Mouse (Mus musculus): ENCODE measurements around the gene Lpar3. TPM values are rescaled to one million over a fixed set of nuclear protein-coding genes. Genes with fewer than 3 reads are reported as not detected.

Gene Lpar3
- polyA plus RNA-seq, 1 experiment, result 0.01 TPM

DNA sequence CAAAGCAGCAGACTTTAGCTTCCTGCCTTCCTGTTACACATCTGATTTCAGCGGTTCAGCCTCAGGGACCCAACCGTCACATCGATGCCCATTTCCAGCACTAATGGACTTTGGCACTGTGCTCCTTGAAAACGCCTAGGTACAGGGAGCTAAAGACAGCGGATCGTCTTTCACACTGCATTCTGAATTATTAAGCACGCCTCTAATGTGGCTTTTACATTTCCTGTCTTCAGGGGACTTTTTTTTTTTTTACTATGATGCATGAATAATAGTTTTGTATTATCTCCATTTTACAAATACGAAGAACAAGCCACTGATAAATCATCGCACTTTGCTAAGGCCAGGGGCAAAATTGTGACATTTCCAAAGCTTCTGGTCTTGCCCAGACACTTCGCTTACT is 34.7 kb upstream of the Lpar3 start:
- no peak for TF ChIP-seq GATA1 (IDR thresholded peaks at IDR 0.05; ENCODE audit: low read length)
- TF ChIP-seq TAL1 (IDR thresholded peaks at IDR 0.05; ENCODE audit: low read length), result no peak
- Histone ChIP-seq H3K36me3 (ENCODE audit: control insufficient read depth) (no peaks in the 10 kb centered on the region; the same call in 1 of the 2 replicates), H3K4me1 (ENCODE audit: control insufficient read depth) (no peaks in the 10 kb centered on the region), H3K27me3 (ENCODE audit: control insufficient read depth) (no peaks in the 10 kb centered on the region), H3K4me3 (replicated peaks) (no peak overlapping the region), H3K9me3 (ENCODE audit: control insufficient read depth, low read length) (no peaks in the 10 kb centered on the region)

DNA sequence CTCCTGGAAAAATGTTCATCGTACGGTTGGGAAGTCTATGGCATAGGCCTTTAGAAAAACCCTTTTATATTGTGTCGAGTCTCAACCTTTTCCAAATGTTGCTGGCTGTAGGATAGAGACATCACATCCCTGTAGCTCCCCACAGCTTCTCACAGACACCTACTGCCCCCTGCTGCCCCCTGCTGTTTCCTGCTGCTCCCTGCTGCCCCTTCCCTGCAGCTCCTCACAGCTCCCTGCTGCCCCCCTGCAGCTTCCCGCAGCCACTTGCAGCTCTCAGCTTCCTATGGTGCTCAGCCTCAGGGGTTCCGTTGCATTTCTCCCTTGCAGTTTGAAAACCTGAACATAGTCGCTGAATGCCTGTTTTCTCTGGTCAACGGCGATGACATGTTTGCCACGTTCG is 30.8 kb upstream of the Lpar3 start:
- TF ChIP-seq GATA1 (IDR thresholded peaks at IDR 0.05; ENCODE audit: low read length), result no peak
- no peak for TF ChIP-seq TAL1 (IDR thresholded peaks at IDR 0.05; ENCODE audit: low read length)
- no peak overlapping the region for H3K4me3 ChIP-seq (replicated peaks)
- H3K4me1 ChIP-seq (ENCODE audit: control insufficient read depth), result no peaks in the 10 kb centered on the region
- no peaks in the 10 kb centered on the region; the same call in 1 of the 2 replicates for H3K36me3 ChIP-seq (ENCODE audit: control insufficient read depth)
- no peaks in the 10 kb centered on the region for H3K9me3 ChIP-seq (ENCODE audit: control insufficient read depth, low read length)
- H3K27me3 ChIP-seq (ENCODE audit: control insufficient read depth), result no peaks in the 10 kb centered on the region

DNA sequence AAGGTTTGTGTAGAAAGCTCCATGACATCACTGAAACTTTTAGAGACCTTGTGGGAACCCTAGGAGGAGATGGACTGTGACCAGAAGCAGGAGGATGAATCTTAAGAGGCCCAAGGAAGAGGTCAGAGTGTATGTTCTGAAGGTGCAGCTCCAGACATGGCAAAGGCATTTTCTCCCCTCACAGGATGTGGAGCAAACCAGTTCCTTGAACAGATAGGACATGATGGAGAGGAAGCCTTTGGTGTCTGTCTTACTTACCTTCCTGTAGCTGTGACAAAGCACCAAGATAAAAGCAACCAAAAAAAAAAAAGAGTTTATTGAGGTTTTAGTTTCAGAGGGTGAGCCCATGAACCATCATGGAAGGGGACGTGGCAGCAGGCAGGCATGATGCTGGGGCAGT is 28.3 kb upstream of the Lpar3 start:
- H3K4me1 ChIP-seq (ENCODE audit: control insufficient read depth), result no peaks in the 10 kb centered on the region
- no peaks in the 10 kb centered on the region for H3K36me3 ChIP-seq (ENCODE audit: control insufficient read depth)
- no peaks in the 10 kb centered on the region for H3K9me3 ChIP-seq (ENCODE audit: control insufficient read depth, low read length)
- TF ChIP-seq GATA1 (IDR thresholded peaks at IDR 0.05; ENCODE audit: low read length) (no peak), TAL1 (IDR thresholded peaks at IDR 0.05; ENCODE audit: low read length) (no peak)
- no peak overlapping the region for H3K4me3 ChIP-seq (replicated peaks)
- H3K27me3 ChIP-seq (ENCODE audit: control insufficient read depth), result no peaks in the 10 kb centered on the region

DNA sequence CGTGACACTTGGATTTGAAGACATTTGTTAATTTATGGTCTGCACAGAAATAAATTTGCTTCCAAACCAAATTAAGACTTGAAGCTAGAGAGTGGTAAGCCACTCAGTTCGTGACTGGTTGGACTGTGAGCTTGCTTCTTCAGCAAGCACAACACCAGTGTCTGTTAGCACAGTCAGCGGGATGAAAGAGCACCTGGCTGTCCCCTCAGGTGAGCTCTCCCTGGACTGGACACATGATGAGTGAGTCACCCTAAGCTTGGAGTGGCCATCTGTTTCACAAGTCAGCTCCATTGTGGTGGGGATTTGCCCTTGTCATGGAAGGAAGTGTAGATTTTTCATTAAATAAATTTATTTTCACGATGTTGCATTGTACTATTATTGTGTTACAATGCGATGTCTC is 25.6 kb upstream of the Lpar3 start:
- Histone ChIP-seq H3K4me1 (ENCODE audit: control insufficient read depth) (no peaks in the 10 kb centered on the region), H3K36me3 (ENCODE audit: control insufficient read depth) (no peaks in the 10 kb centered on the region), H3K4me3 (replicated peaks) (no peak overlapping the region), H3K27me3 (ENCODE audit: control insufficient read depth) (no peaks in the 10 kb centered on the region), H3K9me3 (ENCODE audit: control insufficient read depth, low read length) (no peaks in the 10 kb centered on the region)
- TF ChIP-seq GATA1 (IDR thresholded peaks at IDR 0.05; ENCODE audit: low read length) (no peak), TAL1 (IDR thresholded peaks at IDR 0.05; ENCODE audit: low read length) (no peak)

GRCm38 (mm10) chr3:146196301-146196700 is 24.5 kb upstream of the Lpar3 start:
- H3K27me3 ChIP-seq (ENCODE audit: control insufficient read depth), result no peaks in the 10 kb centered on the region
- H3K4me1 ChIP-seq (ENCODE audit: control insufficient read depth), result no peaks in the 10 kb centered on the region
- H3K36me3 ChIP-seq (ENCODE audit: control insufficient read depth), result no peaks in the 10 kb centered on the region
- no peaks in the 10 kb centered on the region for H3K9me3 ChIP-seq (ENCODE audit: control insufficient read depth, low read length)
- no peak overlapping the region for H3K4me3 ChIP-seq (replicated peaks)
- TF ChIP-seq TAL1 (IDR thresholded peaks at IDR 0.05; ENCODE audit: low read length) (no peak), GATA1 (IDR thresholded peaks at IDR 0.05; ENCODE audit: low read length) (no peak)

DNA sequence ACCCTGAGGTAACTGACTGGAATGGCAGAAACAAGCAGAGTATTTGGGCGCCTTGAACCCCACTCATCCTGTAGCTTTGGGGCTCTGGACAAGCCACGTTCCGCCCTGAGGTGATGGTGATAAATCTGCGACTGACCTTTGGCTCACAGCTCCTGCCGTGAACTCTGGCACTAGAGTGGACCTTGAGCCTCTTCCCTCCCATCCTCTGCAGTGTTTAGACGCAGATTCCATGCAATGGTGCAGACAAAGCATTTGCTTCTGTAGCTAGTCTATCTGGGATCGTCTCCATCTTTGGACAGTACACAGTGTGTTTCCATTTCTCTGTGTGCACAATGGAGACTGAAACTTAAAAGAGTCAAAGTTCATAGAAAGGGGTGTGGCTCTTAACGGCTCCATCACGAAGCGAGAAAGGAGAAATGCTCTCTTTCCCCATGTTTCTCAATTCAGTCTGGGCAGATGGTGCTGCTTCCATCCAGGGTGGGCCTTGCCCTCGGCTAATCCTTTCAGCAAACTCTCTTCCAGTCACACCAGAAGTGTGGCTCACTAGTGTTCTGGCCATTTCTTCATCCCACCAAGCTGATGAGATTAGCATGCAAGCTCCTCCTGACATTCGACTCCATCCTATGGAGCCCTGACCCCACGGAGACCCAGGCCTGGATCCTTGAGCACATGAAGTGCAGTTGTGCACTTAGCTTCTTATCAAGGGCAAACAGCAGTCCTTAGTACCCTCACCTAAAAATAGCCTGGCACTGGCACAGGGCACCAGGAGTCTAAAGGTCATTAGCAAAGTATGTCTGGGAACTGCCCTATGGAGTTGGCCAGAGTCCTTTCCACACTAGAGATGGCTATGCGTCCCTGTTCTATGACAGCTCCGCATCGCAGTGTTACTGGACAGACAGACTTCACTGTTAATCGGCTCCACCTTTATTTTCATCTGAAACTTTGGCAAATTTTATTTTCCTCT is 23.7 kb upstream of the Lpar3 start:
- Histone ChIP-seq H3K4me3 (replicated peaks) (no peak overlapping the region), H3K27me3 (ENCODE audit: control insufficient read depth) (no peaks in the 10 kb centered on the region), H3K36me3 (ENCODE audit: control insufficient read depth) (no peaks in the 10 kb centered on the region), H3K4me1 (ENCODE audit: control insufficient read depth) (no peaks in the 10 kb centered on the region), H3K9me3 (ENCODE audit: control insufficient read depth, low read length) (no peaks in the 10 kb centered on the region)
- no peak for TF ChIP-seq TAL1 (IDR thresholded peaks at IDR 0.05; ENCODE audit: low read length)
- TF ChIP-seq GATA1 (IDR thresholded peaks at IDR 0.05; ENCODE audit: low read length), result no peak

GRCm38 (mm10) chr3:146197785-146198184 is 23.0 kb upstream of the Lpar3 start:
- Histone ChIP-seq H3K36me3 (ENCODE audit: control insufficient read depth) (no peaks in the 10 kb centered on the region), H3K9me3 (ENCODE audit: control insufficient read depth, low read length) (no peaks in the 10 kb centered on the region), H3K4me3 (replicated peaks) (no peak overlapping the region), H3K27me3 (ENCODE audit: control insufficient read depth) (no peaks in the 10 kb centered on the region), H3K4me1 (ENCODE audit: control insufficient read depth) (no peaks in the 10 kb centered on the region)
- TF ChIP-seq GATA1 (IDR thresholded peaks at IDR 0.05; ENCODE audit: low read length), result no peak
- no peak for TF ChIP-seq TAL1 (IDR thresholded peaks at IDR 0.05; ENCODE audit: low read length)

GRCm38 (mm10) chr3:146198803-146199481 is 21.8 kb upstream of the Lpar3 start:
- TF ChIP-seq GATA1 (IDR thresholded peaks at IDR 0.05; ENCODE audit: low read length), result no peak
- no peak for TF ChIP-seq TAL1 (IDR thresholded peaks at IDR 0.05; ENCODE audit: low read length)
- Histone ChIP-seq H3K4me1 (ENCODE audit: control insufficient read depth) (no peaks in the 10 kb centered on the region), H3K9me3 (ENCODE audit: control insufficient read depth, low read length) (no peaks in the 10 kb centered on the region), H3K27me3 (ENCODE audit: control insufficient read depth) (no peaks in the 10 kb centered on the region), H3K4me3 (replicated peaks) (no peak overlapping the region), H3K36me3 (ENCODE audit: control insufficient read depth) (no peaks in the 10 kb centered on the region)

DNA sequence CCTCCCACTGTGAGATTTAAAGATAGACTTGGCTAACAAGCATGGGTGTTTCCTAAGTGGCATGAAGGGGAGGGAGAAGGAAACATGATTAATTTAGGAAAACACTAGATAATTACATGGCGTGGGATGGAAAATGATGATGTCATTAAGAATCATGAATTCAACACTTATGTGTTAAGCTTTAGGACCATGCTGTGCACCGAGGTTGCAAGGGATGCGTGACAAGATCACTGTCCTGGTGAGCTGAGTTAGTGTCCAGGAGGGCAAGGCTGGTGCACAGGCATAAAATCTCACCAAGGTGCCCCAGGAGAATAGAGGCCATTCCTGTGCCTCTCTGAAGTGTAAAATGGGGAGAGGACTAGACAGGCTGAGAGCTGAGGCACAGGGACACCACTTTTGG is 21.3 kb upstream of the Lpar3 start:
- Histone ChIP-seq H3K4me1 (ENCODE audit: control insufficient read depth) (no peaks in the 10 kb centered on the region), H3K9me3 (ENCODE audit: control insufficient read depth, low read length) (no peaks in the 10 kb centered on the region), H3K27me3 (ENCODE audit: control insufficient read depth) (no peaks in the 10 kb centered on the region), H3K4me3 (replicated peaks) (no peak overlapping the region), H3K36me3 (ENCODE audit: control insufficient read depth) (no peaks in the 10 kb centered on the region)
- no peak for TF ChIP-seq TAL1 (IDR thresholded peaks at IDR 0.05; ENCODE audit: low read length)
- no peak for TF ChIP-seq GATA1 (IDR thresholded peaks at IDR 0.05; ENCODE audit: low read length)
